9 mouse cellular contexts compared by ENCODE assay signal in the genomic region with DNA sequence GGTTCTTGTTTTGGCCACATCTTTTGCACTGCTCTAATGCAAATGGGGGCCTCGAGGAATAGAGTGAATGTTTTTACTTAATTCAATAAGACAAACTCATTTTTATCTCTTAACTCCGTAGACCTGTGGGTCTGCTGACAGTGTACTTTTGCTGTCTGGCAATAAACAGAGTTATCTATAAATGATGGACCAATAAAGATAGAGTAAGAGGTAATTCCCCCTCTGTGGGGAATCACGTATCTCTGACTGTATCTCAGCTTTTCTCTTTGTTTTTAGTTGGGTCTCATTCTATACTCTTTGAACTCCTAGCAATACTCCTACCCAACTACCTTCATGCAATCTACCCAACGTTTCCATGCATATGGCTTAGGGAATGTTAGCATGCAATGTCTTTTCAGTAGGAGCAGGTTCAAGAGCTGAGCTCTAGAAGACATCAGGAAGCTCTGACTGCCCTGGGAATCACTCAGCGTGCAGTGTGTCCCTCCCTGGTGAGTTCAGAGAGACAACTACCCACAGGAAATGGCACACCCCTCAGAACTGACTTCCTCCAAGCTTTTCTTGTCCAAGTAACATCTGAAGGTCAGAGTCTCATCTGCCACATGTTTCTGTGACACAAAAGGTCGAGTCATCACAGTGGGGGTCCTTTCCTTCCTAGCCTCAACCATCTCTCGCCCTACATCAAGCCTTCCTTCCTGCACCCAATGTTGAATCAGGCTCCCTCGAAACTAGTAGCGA.
DNase-seq lines count a peak whose midpoint lies in the region; ATAC-seq and TF ChIP-seq lines count a peak whose summit lies in the region.
"Had no signal": no experiment of that assay in that cellular context is flagged by ENCODE, and none has a peak within 500 bp of the region (broad histone marks: within the 10 kb centered on the region; RNA-seq: fewer than 3 reads in every experiment).

No protein-coding gene starts in this region.

- H3K9me3 ChIP-seq in kidney, embryonic 15.5 days (replicated peaks), result no peaks in the 10 kb centered on the region
- H3K9me3 ChIP-seq in MEL (replicated peaks; ENCODE audit: insufficient read depth, low read length), result no peaks in the 10 kb centered on the region
- no peaks in the 10 kb centered on the region for H3K9me3 ChIP-seq in forebrain, embryonic 11.5 days (ENCODE audit: control insufficient read depth, low read length)

- no peaks in the 10 kb centered on the region for H3K36me3 ChIP-seq in kidney, embryonic 15.5 days
- H3K36me3 ChIP-seq in MEL (ENCODE audit: control insufficient read depth in 1 of 2, insufficient read depth in 2 of 2, low read length in 2 of 2), result peaks cover 0 to 13% of the 10 kb centered on the region in 2 experiments; a peak in 2 of 4 replicates
- H3K36me3 ChIP-seq in forebrain, embryonic 11.5 days (ENCODE audit: control insufficient read depth, insufficient read depth, low read length), result no peaks in the 10 kb centered on the region

- no peaks in the 10 kb centered on the region for H3K4me1 ChIP-seq in kidney, embryonic 15.5 days
- peaks cover 0 to 4% of the 10 kb centered on the region in 2 experiments; a peak in 1 of 4 replicates for H3K4me1 ChIP-seq in MEL (ENCODE audit: control insufficient read depth in 1 of 2, insufficient read depth in 2 of 2, low read length in 2 of 2)
- H3K4me1 ChIP-seq in forebrain, embryonic 11.5 days (replicated peaks; ENCODE audit: control insufficient read depth, insufficient read depth, low read length), result no peaks in the 10 kb centered on the region

- H3K79me2 ChIP-seq in MEL (ENCODE audit: control insufficient read depth, insufficient read depth, low read length, poor library complexity), result no peaks in the 10 kb centered on the region

- no peak overlapping the region for H3K27ac ChIP-seq in kidney, embryonic 15.5 days
- H3K27ac ChIP-seq in MEL (ENCODE audit: control insufficient read depth, low read depth, low read length), result no peak overlapping the region
- H3K27ac ChIP-seq in forebrain, embryonic 11.5 days (ENCODE audit: low read depth, low read length), result no peak overlapping the region
- H3K27ac ChIP-seq: left cerebral cortex, adult 2 months had no signal

- ATAC-seq in kidney, embryonic 15.5 days (replicated peaks; ENCODE audit: low FRiP score), result no peak
- peak; percentile 74 for ATAC-seq in inflammation-experienced regulatory T-cells, adult 6 months
- no peak for ATAC-seq in forebrain, embryonic 11.5 days (replicated peaks; ENCODE audit: low FRiP score)

- no peak for TF ChIP-seq POLR2A in MEL (IDR thresholded peaks at IDR 0.05; ENCODE audit: control insufficient read depth in 1 of 2, insufficient read depth in 1 of 2, low read depth in 1 of 2, low read length in 2 of 2, poor library complexity in 1 of 2)

- no peak for TF ChIP-seq CTCF in MEL (IDR thresholded peaks at IDR 0.05 in 2 of 3, conservative IDR thresholded peaks at IDR 0.05 in 1 of 3; ENCODE audit: control insufficient read depth in 1 of 3, insufficient read depth in 1 of 3, low read depth in 2 of 3, low read length in 3 of 3, poor library complexity in 1 of 3, severe bottlenecking in 1 of 3)

- WGBS in kidney, embryonic 15.5 days, result 66% methylated on average over 9 of the region's 9 CpGs
- 79% methylated on average over 9 of the region's 9 CpGs for WGBS in forebrain, embryonic 11.5 days

- DNase-seq in kidney, adult 11 months, result peak; percentile 36
- DNase-seq in MEL (ENCODE audit: low read depth, low spot score), result peak; percentile 12
- peak; percentile 8 for DNase-seq in mesoderm, embryonic 11.5 days (ENCODE audit: low read depth, low spot score)
- no peak for DNase-seq in forebrain, embryonic 11.5 days (ENCODE audit: low spot score)
- no peak for DNase-seq in urinary bladder, adult 2 months (ENCODE audit: low spot score)
- DNase-seq: cerebellum, adult 11-12 months had no signal

- no peak overlapping the region for H3K9ac ChIP-seq in kidney, embryonic 15.5 days
- H3K9ac ChIP-seq in MEL (ENCODE audit: control insufficient read depth, low read depth, low read length, poor library complexity, severe bottlenecking), result no peak overlapping the region
- H3K9ac ChIP-seq in forebrain, embryonic 11.5 days (ENCODE audit: low read length), result no peak overlapping the region

- no peak overlapping the region for H3K4me2 ChIP-seq in kidney, embryonic 15.5 days
- no peak overlapping the region for H3K4me2 ChIP-seq in forebrain, embryonic 11.5 days (ENCODE audit: low read depth, low read length, severe bottlenecking)

- H3K27me3 ChIP-seq in kidney, embryonic 15.5 days, result no peaks in the 10 kb centered on the region
- peaks cover 0 to 2% of the 10 kb centered on the region in 2 experiments; a peak in 1 of 4 replicates for H3K27me3 ChIP-seq in MEL (ENCODE audit: control insufficient read depth in 1 of 2, insufficient read depth in 2 of 2, low read length in 2 of 2)
- no peaks in the 10 kb centered on the region for H3K27me3 ChIP-seq in forebrain, embryonic 11.5 days (ENCODE audit: control insufficient read depth, insufficient read depth, low read length)

- H3K4me3 ChIP-seq in kidney, embryonic 15.5 days (replicated peaks), result no peak overlapping the region
- H3K4me3 ChIP-seq in MEL (ENCODE audit: control insufficient read depth in 1 of 2, insufficient read depth in 1 of 2, low read depth in 2 of 2, low read length in 2 of 2), result no peak overlapping the region
- H3K4me3 ChIP-seq in forebrain, embryonic 11.5 days (ENCODE audit: low read depth, low read length), result no peak overlapping the region
- H3K4me3 ChIP-seq: left cerebral cortex, adult 2 months had no signal

- no peak for TF ChIP-seq RAD21 in MEL (IDR thresholded peaks at IDR 0.05; ENCODE audit: low read depth, low read length)

- TF ChIP-seq EP300 in MEL (IDR thresholded peaks at IDR 0.05; ENCODE audit: low read depth in 1 of 2, low read length in 2 of 2), result no peak

TF ChIP-seq in MEL, 35 proteins besides CTCF, POLR2A, EP300 and RAD21:
- TF ChIP-seq BHLHE40 (IDR thresholded peaks at IDR 0.05; ENCODE audit: borderline replicate concordance, low read depth, low read length) (no peak), TBP (IDR thresholded peaks at IDR 0.05; ENCODE audit: low read depth, low read length) (no peak), ZMIZ1 (IDR thresholded peaks at IDR 0.05; ENCODE audit: low read depth, low read length) (no peak), CHD2 (IDR thresholded peaks at IDR 0.05; ENCODE audit: low read length) (no peak), ELF1 (IDR thresholded peaks at IDR 0.05; ENCODE audit: low read depth, low read length) (no peak), KAT2A (conservative IDR thresholded peaks at IDR 0.05; ENCODE audit: low read depth, low read length) (no peak)

Comparison
In these comparisons a context has a peak if more than half of its experiments do, and no peak if none do; other contexts are left out.
1. DNase-seq: peak in kidney, adult 11 months (single experiment), MEL (single experiment) and mesoderm, embryonic 11.5 days (single experiment); none in forebrain, embryonic 11.5 days (single experiment) and urinary bladder, adult 2 months (single experiment).